Mouse (Mus musculus): ENCODE data around the gene Ctdspl.
A peak's percentile ranks its signal among the peaks of the same experiment; 100 is the strongest.

Ctdspl gene

GRCm38 (mm10) chr9:119070173-119070825, 144.0 kb downstream of the Ctdspl start:
- DNase-seq: no peak

GRCm38 (mm10) chr9:119071786-119072185, 145.5 kb downstream of the Ctdspl start:
- no peak for DNase-seq

DNA sequence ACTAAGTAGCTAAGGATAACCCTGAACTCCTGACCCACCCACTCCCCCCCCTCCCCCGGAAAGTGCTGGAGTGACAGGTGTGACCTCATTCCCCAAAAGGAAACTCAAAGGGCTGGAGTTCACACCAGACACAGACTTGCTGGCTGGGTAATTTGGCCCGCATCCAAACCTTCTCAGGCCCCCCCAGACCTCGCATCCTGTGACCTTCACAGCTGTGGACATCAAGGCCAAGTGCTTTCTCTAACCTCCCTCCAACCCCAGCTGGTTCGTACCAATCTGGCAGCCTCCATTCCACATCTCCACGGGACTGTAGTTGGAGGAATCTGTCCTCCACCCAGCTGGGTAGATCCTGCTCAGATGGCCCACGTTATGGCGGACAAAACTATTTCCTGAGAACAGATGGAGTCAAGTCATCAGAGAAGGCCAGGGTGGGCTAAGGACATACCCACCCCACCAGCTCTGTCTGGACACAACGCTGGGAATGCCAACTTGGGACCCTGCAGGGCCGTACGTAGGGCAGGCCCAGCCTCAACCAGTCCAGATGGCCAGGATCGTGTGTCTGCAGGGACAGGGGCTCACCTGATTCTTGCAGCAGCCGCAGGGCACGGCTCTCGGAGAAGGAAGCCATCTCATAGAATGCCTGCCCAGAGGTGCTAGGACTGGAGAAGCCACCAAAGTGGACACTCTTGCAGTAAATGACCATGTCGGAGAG, 147.1 kb downstream of the Ctdspl start:
- DNase-seq: peak; percentile 67

GRCm38 (mm10) chr9:119075685-119076084, 149.4 kb downstream of the Ctdspl start:
- no peak for DNase-seq

DNA sequence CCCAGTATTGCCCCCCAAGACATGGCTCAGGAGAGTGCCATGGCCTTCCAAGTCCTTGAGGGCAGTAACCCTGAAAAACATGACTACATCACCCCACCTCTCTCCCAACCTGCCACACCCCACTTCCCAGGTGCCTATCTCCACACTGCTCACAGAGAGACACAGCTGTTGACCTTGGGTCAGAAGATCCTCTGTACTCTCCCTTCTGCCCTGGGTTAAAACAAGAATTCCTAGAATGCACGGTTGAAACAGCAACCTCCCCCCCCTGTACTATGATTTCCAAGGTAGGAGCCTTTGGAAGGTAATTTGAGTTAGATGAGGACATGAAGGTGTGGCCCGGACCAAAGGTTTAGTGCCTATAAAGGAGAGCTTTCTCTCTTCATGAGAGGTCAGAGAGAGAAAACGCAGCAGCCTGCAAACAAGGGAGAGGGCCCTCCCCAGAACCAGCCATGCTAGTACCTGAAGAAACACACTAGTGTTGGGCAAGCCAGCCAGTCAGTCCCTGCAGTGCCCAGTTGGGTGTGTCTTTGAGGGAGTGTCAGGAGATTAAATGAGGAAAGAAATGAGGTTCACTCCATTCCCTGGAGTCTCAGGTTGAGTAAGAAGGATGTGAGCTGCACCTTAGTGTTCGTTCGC, 153.9 kb downstream of the Ctdspl start:
- DNase-seq: no peak

DNA sequence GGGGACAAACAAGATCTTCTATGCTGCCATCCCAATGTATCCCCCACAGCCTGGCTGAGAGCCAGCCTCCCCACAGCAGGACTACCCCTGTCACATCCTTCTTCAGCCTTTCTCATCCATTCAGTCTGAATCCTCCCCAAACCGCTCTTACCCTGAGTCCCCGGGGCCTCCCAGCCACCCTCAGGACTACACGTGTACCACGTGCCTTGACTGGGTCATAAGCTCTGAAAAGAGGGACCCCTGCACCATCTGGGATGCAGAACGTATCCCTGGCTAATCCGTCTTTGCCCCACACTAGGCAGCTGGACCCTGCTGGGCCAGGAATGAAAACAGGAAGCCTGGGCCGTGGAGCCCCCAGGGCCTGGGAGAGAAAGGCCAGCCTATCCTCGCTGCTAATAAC, 155.8 kb downstream of the Ctdspl start:
- DNase-seq: peak; percentile 87

GRCm38 (mm10) chr9:119082656-119083430, 156.6 kb downstream of the Ctdspl start:
- DNase-seq: no peak

- no peak for DNase-seq
Measured at GRCm38 (mm10) chr9:119083966-119084365, 157.7 kb downstream of the Ctdspl start.

- peak; percentile 71 for DNase-seq
Measured at GRCm38 (mm10) chr9:119086451-119086850, 160.2 kb downstream of the Ctdspl start.

DNA sequence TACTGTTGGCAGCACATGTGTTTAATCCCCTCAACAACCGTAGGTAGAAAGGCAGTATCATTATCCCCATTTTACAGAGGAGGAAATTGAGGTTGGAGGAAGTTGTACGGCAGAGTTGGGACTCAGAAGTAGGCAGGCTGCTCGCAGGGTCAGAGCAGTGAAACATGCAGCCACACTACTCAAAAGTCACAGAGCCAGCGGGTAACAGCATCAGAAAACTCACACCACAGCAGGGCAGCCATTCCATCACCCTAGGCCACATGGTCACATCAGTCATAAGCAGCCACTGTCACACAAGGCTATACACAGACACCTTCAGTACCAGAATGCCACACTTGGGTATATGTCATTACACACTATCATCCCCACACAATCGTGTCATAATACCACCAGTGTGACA, 161.1 kb downstream of the Ctdspl start:
- DNase-seq: no peak

DNA sequence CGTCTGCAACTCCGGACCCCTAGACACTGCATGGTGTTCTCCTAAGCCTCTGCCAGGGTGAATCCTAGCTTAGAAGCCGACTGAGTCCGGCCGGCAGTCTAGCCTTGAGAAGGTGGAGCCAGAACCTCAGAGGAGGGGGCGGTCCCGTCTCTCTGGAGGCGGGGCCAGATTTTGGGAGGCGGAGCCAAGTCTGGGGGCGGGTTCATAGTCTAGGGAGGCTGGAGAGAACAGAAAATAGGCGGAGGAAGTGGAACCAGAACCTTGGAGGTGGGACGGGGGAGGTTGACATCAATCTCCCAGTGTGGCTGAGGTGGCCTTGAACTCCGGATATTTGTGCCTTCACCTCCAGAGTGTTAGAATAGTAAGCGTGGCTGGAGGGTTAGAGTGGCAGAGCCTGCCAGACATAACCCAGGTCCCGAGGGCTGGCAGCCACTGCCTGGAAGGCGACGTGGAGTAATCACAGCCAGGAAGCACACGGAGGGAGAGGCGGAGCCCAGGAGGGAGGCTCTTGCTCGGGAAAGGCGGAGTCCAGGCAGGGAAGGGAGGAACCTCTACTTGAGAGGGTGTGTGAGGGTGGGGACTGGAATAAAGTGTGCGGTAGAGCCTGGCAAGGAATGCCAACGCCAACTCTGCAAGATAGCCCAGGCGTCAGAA, 162.0 kb downstream of the Ctdspl start:
- peak; percentile 92 for DNase-seq

DNA sequence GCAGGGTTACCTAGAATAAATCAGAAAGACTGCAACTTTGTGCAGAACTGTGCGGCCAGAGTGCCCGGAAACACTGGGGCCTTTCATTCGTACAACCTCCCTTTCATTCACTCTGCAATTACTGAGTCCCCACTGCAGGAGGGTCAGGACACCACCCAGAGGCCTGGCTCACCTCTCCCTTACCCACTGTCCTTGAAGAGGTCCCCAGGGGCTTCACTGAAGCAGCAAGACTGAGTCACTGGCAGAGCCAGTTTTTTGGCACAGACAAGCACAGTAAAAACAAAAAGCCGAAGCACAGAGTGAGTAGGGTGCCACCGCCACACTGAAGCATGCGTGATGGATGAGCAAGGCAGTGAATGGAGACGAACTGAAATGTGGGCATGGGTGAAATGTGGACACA, 163.2 kb downstream of the Ctdspl start:
- DNase-seq: no peak

DNA sequence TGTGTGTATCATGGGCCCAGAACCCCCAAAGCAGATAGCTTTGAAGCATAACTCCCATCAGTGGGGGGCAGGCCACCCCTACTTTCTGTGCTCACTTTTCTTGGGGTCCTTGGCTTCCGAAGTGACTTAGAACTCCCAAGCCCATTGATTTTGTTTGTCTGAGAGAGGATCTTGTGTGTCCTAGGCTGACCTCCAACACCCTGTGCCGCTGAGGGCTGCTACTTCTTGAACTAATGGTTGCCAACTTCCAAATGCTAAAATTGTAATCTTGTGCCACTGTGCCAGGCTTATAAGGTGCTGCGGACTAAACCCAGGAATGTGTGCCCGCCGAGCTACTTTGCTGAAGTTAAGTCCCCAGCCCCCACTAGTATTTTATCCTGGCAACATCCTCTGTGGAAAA, 164.2 kb downstream of the Ctdspl start:
- DNase-seq: no peak

GRCm38 (mm10) chr9:119091581-119092310, 165.5 kb downstream of the Ctdspl start:
- DNase-seq: no peak

DNA sequence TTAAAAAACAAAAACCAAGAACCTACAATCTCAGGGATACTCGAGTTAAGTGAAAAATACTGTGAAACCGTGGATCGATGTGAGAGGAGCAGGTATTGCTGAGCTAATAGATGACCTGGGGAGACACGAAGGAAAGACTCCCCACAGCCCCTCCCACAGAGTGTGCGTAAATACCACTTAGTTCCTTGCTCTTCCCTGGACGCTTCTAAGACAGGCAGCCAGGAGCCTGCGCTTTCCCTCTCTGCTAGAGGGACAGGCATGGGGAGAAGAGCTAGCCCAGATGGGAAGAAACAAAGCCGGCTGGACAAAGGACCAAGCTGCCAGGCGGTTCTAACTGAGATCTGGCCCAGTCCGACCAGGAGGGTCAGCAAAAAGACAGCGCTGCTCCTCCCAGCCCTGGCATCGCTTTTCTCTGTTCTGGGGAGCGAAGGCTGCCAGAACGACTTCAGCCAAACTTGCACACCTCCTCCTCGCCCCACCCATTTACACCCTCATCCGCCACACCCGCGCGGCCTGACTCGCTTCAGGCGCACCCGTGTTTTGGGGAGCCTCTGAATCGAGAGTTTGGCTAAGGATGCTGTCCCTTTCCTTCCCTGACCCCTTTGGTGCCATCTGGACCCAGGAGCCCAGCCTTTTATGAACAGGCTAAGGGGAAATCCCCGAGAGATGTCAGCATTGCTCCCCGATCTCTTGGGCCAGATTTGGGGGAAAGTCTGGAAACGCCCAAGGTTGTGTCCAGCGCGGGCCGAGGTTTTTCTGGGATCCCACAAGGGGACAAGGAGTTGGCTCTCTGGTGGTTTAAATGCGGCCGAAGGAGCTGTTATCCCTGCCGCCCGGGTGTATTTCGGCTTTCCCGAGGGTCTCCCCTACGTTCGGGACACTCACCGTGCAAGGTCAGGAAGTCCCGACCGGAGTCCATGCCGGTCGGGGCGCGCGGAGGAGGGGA, 166.5 kb downstream of the Ctdspl start:
- peak; percentile 35 for DNase-seq
